Mouse (Mus musculus): ENCODE results near the gene Nfrkb. TPM values are rescaled to one million over a fixed set of nuclear protein-coding genes. Genes with fewer than 3 reads are reported as not detected.

Gene Nfrkb
- 21.2 and 23.8 TPM in 2 replicates for polyA plus RNA-seq (2015; fragmentation: Nextera tagmentation; extraction: Ambion mirVana)

DNA sequence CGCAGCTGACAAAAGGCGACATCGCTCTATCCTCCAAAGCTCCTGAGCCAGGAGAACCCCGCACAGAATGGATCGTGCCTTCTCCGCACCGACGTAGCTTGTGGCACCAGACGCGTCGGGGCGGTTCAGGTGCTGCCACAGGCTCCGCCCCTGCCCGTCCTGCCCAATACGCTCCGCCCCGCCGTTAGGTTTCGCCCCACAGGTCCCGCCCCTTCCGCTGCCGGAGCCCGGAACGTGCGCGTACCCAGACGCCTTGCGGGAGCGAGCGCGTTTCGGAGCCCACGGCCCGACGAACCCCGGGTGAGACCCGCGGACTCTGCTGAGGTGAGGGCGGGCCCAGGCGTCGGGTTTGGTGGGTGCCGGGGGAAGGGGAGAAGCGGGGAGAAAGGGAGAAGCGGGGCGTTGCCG, at the start of gene Nfrkb:
TSS of gene Nfrkb (plus strand) at position 246 of the 408 bp plus-strand sequence.
- peak; percentile 97 for ATAC-seq (ENCODE audit: insufficient number of reproducible peaks, low FRiP score, low TSS enrichment, low read depth)
- H3K4me2 ChIP-seq (replicated peaks) = peak within 1 kb of the TSS; percentile 66
- H3K9ac ChIP-seq = peak within 1 kb of the TSS; percentile 80
- WGBS = under 1% methylated on average over 46 of the region's 46 CpGs
- H3K27me3 ChIP-seq = no peaks in the 10 kb centered on the region
- H3K36me3 ChIP-seq = peaks cover 14% of the 10 kb centered on the region
- H3K4me1 ChIP-seq = peaks cover 15% of the 10 kb centered on the region
- H3K4me3 ChIP-seq (replicated peaks) = peak within 1 kb of the TSS; percentile 85
- H3K27ac ChIP-seq (replicated peaks) = no peak within 1 kb of the TSS; the same call in 1 of the 2 replicates
- H3K9me3 ChIP-seq (replicated peaks) = no peaks in the 10 kb centered on the region

DNA sequence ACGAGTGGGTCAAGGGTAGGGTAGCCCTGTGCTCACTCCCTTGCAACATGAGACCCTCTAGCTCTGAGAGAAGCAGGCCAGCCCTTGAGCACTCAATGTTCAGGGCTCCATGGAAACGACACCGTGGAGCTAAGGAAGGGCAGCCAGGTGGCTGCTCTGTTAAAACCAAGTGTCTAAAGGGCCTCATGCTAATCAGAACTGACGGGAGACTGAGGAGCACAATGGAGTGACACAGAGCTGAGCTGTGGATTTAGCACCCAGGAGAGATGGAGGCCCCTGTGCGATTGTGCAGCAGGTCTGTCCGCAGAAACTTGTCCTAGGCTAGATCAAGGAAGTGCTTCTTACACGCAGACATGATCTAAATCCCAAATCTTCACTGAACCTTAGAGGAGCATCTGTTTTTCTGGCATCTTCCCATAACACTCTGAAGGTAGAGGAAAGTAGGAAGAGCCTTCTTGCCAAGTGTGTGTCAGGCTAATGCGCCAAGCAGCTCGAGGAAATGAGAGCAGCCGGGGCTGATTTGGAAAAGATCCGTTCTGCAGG, 41.6 kb upstream of the Nfrkb start:
- Histone ChIP-seq H3K27ac (replicated peaks) (no peak overlapping the region; the same call in 1 of the 2 replicates), H3K4me2 (replicated peaks) (no peak overlapping the region), H3K9me3 (replicated peaks) (no peaks in the 10 kb centered on the region), H3K36me3 (no peaks in the 10 kb centered on the region), H3K4me3 (replicated peaks) (no peak overlapping the region), H3K27me3 (no peaks in the 10 kb centered on the region), H3K4me1 (peaks cover 16% of the 10 kb centered on the region), H3K9ac (no peak overlapping the region)
- ATAC-seq (ENCODE audit: insufficient number of reproducible peaks, low FRiP score, low TSS enrichment, low read depth) = peak; percentile 29; the same call in 1 of the 2 replicates
- WGBS = 54% methylated on average over 11 of the region's 11 CpGs

DNA sequence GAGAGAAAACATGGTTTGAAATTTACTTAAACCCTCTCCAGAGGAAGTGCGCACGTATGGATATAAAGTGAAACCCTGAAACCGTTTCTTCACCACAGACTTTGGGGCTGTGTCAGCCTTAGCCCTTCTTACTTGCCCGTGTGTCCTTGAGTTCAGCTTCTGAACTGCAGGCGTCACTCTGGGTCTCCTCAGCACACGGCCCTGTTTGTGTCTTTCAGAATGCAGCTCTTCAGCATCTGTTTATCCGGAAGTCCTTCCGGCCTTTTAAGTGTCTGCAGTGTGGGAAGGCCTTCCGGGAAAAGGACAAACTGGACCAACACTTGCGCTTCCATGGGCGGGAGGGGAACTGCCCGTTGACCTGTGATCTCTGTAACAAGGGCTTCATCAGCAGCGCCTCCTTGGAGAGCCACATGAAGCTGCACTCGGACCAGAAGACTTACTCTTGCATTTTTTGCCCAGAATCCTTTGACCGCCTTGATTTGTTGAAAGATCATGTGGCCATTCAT, 39.4 kb upstream of the Nfrkb start:
- WGBS = 70% methylated on average over 15 of the region's 15 CpGs
- no peak for ATAC-seq (ENCODE audit: insufficient number of reproducible peaks, low FRiP score, low TSS enrichment, low read depth)
- H3K4me1 ChIP-seq = peaks cover 16% of the 10 kb centered on the region; the same call in 1 of the 2 replicates
- H3K27ac ChIP-seq (replicated peaks) = no peak overlapping the region
- H3K4me3 ChIP-seq (replicated peaks) = no peak overlapping the region
- no peak overlapping the region for H3K4me2 ChIP-seq (replicated peaks)
- no peaks in the 10 kb centered on the region for H3K27me3 ChIP-seq
- H3K36me3 ChIP-seq = no peaks in the 10 kb centered on the region
- no peaks in the 10 kb centered on the region for H3K9me3 ChIP-seq (replicated peaks)
- no peak overlapping the region for H3K9ac ChIP-seq

DNA sequence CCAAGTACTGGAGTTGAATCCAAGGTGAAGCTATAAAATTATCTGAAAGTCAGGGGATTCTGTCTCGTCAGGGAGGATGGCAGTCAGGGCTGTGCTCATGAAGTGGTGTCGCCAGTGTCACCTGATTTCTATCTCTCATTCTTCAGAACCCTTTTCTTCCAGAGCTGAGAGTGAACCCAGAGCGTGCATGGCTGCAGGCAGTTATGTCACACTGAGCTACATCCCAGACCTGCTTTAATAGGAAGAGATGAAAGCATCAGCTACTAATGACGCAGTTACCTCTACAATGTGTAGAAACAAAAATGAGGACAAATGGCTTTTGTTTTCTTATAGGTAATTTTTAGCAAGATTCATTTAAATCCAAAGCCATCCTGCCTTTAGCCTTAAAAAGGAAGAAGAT, 37.5 kb upstream of the Nfrkb start:
- Histone ChIP-seq H3K27me3 (no peaks in the 10 kb centered on the region), H3K4me1 (peaks cover 7% of the 10 kb centered on the region; the same call in 1 of the 2 replicates), H3K9ac (no peak overlapping the region), H3K4me2 (replicated peaks) (no peak overlapping the region), H3K4me3 (replicated peaks) (no peak overlapping the region), H3K27ac (replicated peaks) (no peak overlapping the region), H3K36me3 (peaks cover 11% of the 10 kb centered on the region; the same call in 1 of the 2 replicates), H3K9me3 (replicated peaks) (no peaks in the 10 kb centered on the region)
- WGBS = 78% methylated on average over 4 of the region's 4 CpGs
- no peak for ATAC-seq (ENCODE audit: insufficient number of reproducible peaks, low FRiP score, low TSS enrichment, low read depth)

DNA sequence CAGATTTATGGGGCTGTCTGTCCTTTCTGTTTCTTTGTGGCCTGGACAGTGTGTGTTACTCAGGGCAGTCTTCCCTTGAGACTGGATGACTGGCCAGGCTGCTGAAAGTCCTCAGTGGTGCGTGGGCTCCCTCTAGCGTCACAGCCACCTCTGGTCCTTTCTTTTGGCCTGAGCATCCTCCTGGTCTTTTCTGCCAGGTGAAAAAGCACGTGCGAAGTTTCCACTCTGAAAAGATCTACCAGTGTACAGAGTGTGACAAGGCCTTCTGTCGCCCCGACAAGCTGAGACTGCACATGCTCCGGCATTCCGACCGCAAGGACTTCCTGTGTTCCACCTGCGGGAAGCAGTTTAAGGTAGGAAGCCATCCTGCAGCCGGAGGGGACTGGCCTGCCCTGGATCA, 37.1 kb upstream of the Nfrkb start:
- WGBS = 65% methylated on average over 11 of the region's 11 CpGs

DNA sequence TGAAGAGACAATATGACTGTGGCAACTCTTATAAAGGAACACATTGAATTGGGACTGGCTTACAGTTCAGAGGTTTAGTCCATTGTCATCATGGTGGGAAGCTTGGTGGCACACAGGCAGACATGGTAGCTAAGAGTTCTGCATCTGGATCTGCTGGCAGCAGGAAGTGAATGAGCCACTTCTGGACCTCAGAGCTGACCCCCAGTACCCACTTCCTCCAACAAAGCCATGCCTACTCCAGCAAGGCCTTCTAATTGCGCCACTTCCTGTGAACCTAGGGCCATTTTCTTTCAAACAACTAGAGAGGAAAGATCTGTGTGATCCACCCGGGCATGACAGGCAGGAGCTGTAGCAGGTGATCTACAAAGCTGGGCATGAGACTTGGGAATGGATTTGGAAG, 33.3 kb upstream of the Nfrkb start:
- H3K4me1 ChIP-seq = no peaks in the 10 kb centered on the region
- H3K4me3 ChIP-seq (replicated peaks) = no peak overlapping the region
- H3K27ac ChIP-seq (replicated peaks) = no peak overlapping the region
- H3K36me3 ChIP-seq = peaks cover 36% of the 10 kb centered on the region
- no peaks in the 10 kb centered on the region for H3K9me3 ChIP-seq (replicated peaks)
- H3K27me3 ChIP-seq = no peaks in the 10 kb centered on the region
- 92% methylated on average over 2 of the region's 2 CpGs for WGBS
- H3K9ac ChIP-seq = no peak overlapping the region
- no peak overlapping the region for H3K4me2 ChIP-seq (replicated peaks)
- no peak for ATAC-seq (ENCODE audit: insufficient number of reproducible peaks, low FRiP score, low TSS enrichment, low read depth)

More for the DNA sequence above, 37.1 kb upstream of the Nfrkb start:
- no peak overlapping the region for H3K4me2 ChIP-seq (replicated peaks)
- peaks cover 7% of the 10 kb centered on the region; the same call in 1 of the 2 replicates for H3K4me1 ChIP-seq
- no peak for ATAC-seq (ENCODE audit: insufficient number of reproducible peaks, low FRiP score, low TSS enrichment, low read depth)
- no peaks in the 10 kb centered on the region for H3K9me3 ChIP-seq (replicated peaks)
- H3K9ac ChIP-seq = no peak overlapping the region
- no peak overlapping the region for H3K27ac ChIP-seq (replicated peaks)
- H3K4me3 ChIP-seq (replicated peaks) = no peak overlapping the region
- no peaks in the 10 kb centered on the region for H3K27me3 ChIP-seq
- H3K36me3 ChIP-seq = peaks cover 13% of the 10 kb centered on the region; the same call in 1 of the 2 replicates

DNA sequence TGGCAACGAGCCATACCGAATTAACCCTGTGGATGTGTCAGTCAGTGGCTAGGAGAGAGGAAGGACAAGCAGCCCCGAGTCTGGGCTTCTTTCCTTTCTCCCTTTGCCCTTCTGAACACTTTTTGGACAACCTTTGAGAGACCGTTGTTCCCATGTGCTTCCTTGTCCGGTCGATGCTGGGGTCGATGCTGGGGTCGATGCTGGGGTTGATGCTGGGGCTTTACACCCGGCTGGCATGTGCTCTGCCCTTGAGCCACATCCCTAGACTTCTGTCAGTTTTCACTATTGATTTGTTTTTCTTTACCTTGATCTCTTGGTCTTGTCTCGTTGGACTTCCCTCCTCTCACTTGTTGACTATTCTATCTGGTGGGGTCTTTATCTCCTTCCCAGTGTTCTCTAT, 32.5 kb upstream of the Nfrkb start:
- no peak overlapping the region for H3K27ac ChIP-seq (replicated peaks)
- no peak for ATAC-seq (ENCODE audit: insufficient number of reproducible peaks, low FRiP score, low TSS enrichment, low read depth)
- H3K4me2 ChIP-seq (replicated peaks) = no peak overlapping the region
- no peaks in the 10 kb centered on the region for H3K27me3 ChIP-seq
- H3K9me3 ChIP-seq (replicated peaks) = no peaks in the 10 kb centered on the region
- no peak overlapping the region for H3K4me3 ChIP-seq (replicated peaks)
- peaks cover 36% of the 10 kb centered on the region for H3K36me3 ChIP-seq
- 83% methylated on average over 10 of the region's 10 CpGs for WGBS
- no peak overlapping the region for H3K9ac ChIP-seq
- H3K4me1 ChIP-seq = no peaks in the 10 kb centered on the region

DNA sequence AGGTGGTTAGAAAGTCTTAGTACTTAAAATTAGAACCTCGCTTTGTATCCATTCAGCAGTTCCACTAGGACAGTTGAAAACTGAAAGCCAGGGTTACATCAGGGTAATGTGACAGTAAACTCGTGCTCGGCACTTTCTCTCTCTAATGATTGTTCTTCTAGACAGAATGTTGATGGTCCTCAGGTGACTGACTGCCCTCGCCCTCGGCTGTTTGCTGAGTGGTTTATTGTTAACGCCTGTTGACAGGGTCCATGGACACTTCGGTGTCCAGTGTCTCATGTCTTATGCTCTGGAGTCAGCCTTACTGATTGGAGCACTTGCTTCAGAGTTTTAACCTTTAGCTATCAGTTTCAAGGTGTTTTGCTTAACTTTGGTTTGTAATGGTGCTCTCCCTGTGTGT, 31.9 kb upstream of the Nfrkb start:
- ATAC-seq (ENCODE audit: insufficient number of reproducible peaks, low FRiP score, low TSS enrichment, low read depth) = no peak
- Histone ChIP-seq H3K9ac (no peak overlapping the region), H3K27ac (replicated peaks) (no peak overlapping the region), H3K9me3 (replicated peaks) (no peaks in the 10 kb centered on the region), H3K36me3 (peaks cover 36% of the 10 kb centered on the region), H3K4me3 (replicated peaks) (no peak overlapping the region), H3K4me2 (replicated peaks) (no peak overlapping the region), H3K4me1 (no peaks in the 10 kb centered on the region), H3K27me3 (no peaks in the 10 kb centered on the region)
- 86% methylated on average over 7 of the region's 7 CpGs for WGBS

DNA sequence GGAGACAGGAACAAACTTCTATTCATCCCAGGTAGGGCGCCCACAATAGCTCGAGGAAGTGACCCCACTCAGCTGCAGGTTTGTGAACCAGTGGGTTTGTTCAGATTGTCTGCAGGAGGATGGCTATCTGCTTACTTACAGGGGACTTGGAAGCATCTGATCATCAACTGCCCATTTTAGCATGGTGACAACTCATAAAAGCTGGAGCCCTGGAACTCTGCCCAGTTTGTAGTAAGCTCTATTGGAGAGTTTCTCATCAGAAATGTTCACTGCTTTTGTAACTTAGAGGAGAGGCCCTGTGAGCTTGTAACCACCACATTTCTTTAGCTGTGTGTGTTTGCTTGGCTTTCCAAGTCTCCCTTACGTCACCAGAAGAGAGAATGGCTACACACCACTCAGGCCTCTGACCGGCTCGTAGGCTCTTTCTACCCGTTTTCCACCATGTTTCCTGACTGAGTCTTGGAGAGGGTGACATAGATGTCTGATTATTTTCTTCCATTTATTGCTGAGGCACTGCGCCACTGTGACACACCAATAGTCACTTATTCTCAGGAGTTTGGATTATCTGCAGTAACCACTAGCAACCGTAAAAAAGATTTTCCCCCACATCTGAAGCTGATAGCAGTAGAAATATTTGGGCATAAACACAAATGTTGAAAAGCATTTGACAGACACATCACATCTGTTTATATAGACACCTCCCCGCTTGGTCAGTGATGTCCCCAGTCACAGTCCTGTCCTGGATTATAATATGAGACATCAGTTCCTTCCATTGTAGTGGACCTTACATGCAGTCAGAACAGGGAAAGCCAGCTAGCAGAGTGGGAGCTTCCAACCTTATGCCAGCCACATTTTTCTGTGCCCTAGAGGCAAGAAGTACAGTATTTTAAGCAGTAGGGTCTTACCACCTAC, 22.0 kb upstream of the Nfrkb start:
- peaks cover 28% of the 10 kb centered on the region for H3K36me3 ChIP-seq
- 0 out of 2 replicates have a peak, but pooled peaks cover 4% of the 10 kb centered on the region for H3K4me1 ChIP-seq
- no peak overlapping the region for H3K27ac ChIP-seq (replicated peaks)
- no peak overlapping the region for H3K4me3 ChIP-seq (replicated peaks)
- H3K4me2 ChIP-seq (replicated peaks) = no peak overlapping the region
- 90% methylated on average over 9 of the region's 9 CpGs for WGBS
- no peaks in the 10 kb centered on the region for H3K27me3 ChIP-seq
- no peaks in the 10 kb centered on the region for H3K9me3 ChIP-seq (replicated peaks)
- H3K9ac ChIP-seq = no peak overlapping the region
- ATAC-seq (ENCODE audit: insufficient number of reproducible peaks, low FRiP score, low TSS enrichment, low read depth) = no peak

DNA sequence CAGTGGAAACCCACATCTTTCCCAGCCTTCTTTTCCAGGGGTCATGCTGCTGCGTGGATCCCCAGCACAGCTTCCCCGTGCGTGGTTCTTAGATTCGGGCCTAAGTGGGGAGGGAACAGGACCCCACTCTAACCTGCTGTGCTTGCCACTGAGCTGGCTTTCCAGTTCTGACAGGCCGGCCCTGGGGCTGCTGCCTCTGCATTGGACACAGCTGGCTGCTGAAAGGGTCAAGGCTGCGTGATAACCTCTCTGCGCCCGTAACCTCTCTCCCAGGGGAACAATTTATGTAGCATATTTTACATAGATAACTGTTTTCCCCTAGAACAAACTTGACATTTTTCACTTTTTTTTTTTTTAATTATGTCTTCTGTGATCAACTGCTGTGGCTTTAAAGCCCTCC, 20.9 kb upstream of the Nfrkb start:
- Histone ChIP-seq H3K27ac (replicated peaks) (no peak overlapping the region), H3K9me3 (replicated peaks) (no peaks in the 10 kb centered on the region), H3K36me3 (peaks cover 20% of the 10 kb centered on the region), H3K27me3 (no peaks in the 10 kb centered on the region), H3K4me2 (replicated peaks) (no peak overlapping the region), H3K4me1 (0 out of 2 replicates have a peak, but pooled peaks cover 4% of the 10 kb centered on the region), H3K4me3 (replicated peaks) (no peak overlapping the region), H3K9ac (no peak overlapping the region)
- no peak for ATAC-seq (ENCODE audit: insufficient number of reproducible peaks, low FRiP score, low TSS enrichment, low read depth)
- WGBS = 81% methylated on average over 8 of the region's 8 CpGs

DNA sequence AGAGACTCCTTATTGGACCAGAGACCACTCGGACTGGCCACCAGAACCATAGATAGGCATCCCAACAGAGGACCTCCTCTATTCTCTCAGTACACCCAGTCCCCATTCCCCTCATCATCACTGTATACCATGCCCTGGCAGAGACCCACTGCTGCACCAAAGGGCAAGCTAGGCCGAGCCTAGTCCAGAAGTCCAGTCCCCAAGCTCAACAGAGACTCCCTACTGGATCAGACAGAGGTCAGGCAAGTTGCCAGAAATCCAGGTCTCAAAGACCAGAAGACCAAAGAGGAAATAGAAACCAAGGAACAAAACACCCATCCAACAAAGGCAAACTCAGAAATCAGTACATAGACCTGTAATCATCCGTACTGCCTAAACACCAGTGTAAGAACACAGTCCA, 14.3 kb upstream of the Nfrkb start:
- 92% methylated on average over 3 of the region's 3 CpGs for WGBS
- no peaks in the 10 kb centered on the region for H3K9me3 ChIP-seq (replicated peaks)
- H3K9ac ChIP-seq = no peak overlapping the region
- no peaks in the 10 kb centered on the region for H3K27me3 ChIP-seq
- ATAC-seq (ENCODE audit: insufficient number of reproducible peaks, low FRiP score, low TSS enrichment, low read depth) = no peak
- H3K4me1 ChIP-seq = no peaks in the 10 kb centered on the region
- no peak overlapping the region for H3K4me2 ChIP-seq (replicated peaks)
- H3K4me3 ChIP-seq (replicated peaks) = no peak overlapping the region
- peaks cover 22% of the 10 kb centered on the region for H3K36me3 ChIP-seq
- H3K27ac ChIP-seq (replicated peaks) = no peak overlapping the region

All from embryonic facial prominence, embryonic 15.5 days (tissue).